Mouse (Mus musculus) erythroblast, embryonic 14.5 days (primary cell): Measurements from ENCODE around the gene Dnmt1. TPM values are rescaled to one million over a fixed set of nuclear protein-coding genes. Genes with fewer than 3 reads are reported as not detected.
A peak's percentile ranks its signal among the peaks of the same experiment; 100 is the strongest.

Experiments used
- H3K27me3 ChIP-seq: 2 replicates; pipeline ENCODE4 v1.6.1; 2012; ENCODE audit warnings: inconsistent platforms; ENCODE audit not compliant: control insufficient read depth
- H3K36me3 ChIP-seq: 2 replicates; pipeline ENCODE4 v1.6.1; 2012; ENCODE audit warnings: mild to moderate bottlenecking, inconsistent platforms; ENCODE audit not compliant: control insufficient read depth
- H3K4me1 ChIP-seq: 2 replicates; pipeline ENCODE4 v1.6.1; 2012; ENCODE audit warnings: inconsistent platforms; ENCODE audit not compliant: control insufficient read depth
- H3K4me3 ChIP-seq: replicated peaks from 2 replicates; pipeline ENCODE3; 2012; ENCODE audit warnings: moderate library complexity, mild to moderate bottlenecking, inconsistent platforms
- H3K9me3 ChIP-seq: 2 replicates; pipeline ENCODE4 v1.6.1; 2012; ENCODE audit warnings: low read length, inconsistent platforms, mixed read lengths; ENCODE audit not compliant: control insufficient read depth
- GATA1 ChIP-seq: IDR thresholded peaks from 2 replicates; pipeline ENCODE4 v1.6.1; 2012; ENCODE audit warnings: low read length, inconsistent platforms, mixed read lengths
- TAL1 ChIP-seq: IDR thresholded peaks from 3 replicates; pipeline ENCODE4 v1.6.1; 2012; ENCODE audit warnings: low read length, inconsistent platforms, mixed read lengths
- polyA plus RNA-seq: library from polyadenylated mRNA; stranded (reverse); fragments of >175 nt; gene quantifications from 2 replicates; pipeline ENCODE4 v1.2.3, GENCODE M21; 2012

Gene Dnmt1
- polyA plus RNA-seq, 1 experiment = 25.3 TPM

GRCm38 (mm10) chr9:20870211-20871173 lies 89.2 kb downstream of the Dnmt1 start:
- Histone ChIP-seq H3K36me3 (peaks cover 10% of the 10 kb centered on the region; the same call in 1 of the 2 replicates), H3K4me1 (peaks cover 15% of the 10 kb centered on the region), H3K27me3 (peaks cover 30% of the 10 kb centered on the region), H3K4me3 (no peak overlapping the region), H3K9me3 (no peaks in the 10 kb centered on the region)
- TF ChIP-seq GATA1 (no peak), TAL1 (no peak)

GRCm38 (mm10) chr9:20869246-20869645 lies 90.4 kb downstream of the Dnmt1 start:
- peaks cover 15% of the 10 kb centered on the region for H3K4me1 ChIP-seq
- peaks cover 10% of the 10 kb centered on the region; the same call in 1 of the 2 replicates for H3K36me3 ChIP-seq
- peak overlapping the region; percentile 61 for H3K4me3 ChIP-seq
- TF ChIP-seq GATA1 (no peak), TAL1 (no peak)
- peaks cover 33% of the 10 kb centered on the region for H3K27me3 ChIP-seq
- no peaks in the 10 kb centered on the region for H3K9me3 ChIP-seq

GRCm38 (mm10) chr9:20868448-20869001 lies 91.2 kb downstream of the Dnmt1 start, which contains the start of gene A230050P20Rik:
Gene A230050P20Rik (plus strand): TSS chr9:20868642.
- Histone ChIP-seq H3K4me3 (peak within 1 kb of the TSS; percentile 61), H3K4me1 (peaks cover 15% of the 10 kb centered on the region), H3K9me3 (no peaks in the 10 kb centered on the region), H3K36me3 (peaks cover 7% of the 10 kb centered on the region; the same call in 1 of the 2 replicates), H3K27me3 (peaks cover 33% of the 10 kb centered on the region)
- TF ChIP-seq GATA1 = no peak
- TF ChIP-seq TAL1 = no peak

GRCm38 (mm10) chr9:20866879-20867278 lies 92.8 kb downstream of the Dnmt1 start:
- no peaks in the 10 kb centered on the region for H3K9me3 ChIP-seq
- TF ChIP-seq TAL1 = no peak
- no peak for TF ChIP-seq GATA1
- H3K36me3 ChIP-seq = no peaks in the 10 kb centered on the region; the same call in 1 of the 2 replicates
- H3K27me3 ChIP-seq = peaks cover 33% of the 10 kb centered on the region
- H3K4me3 ChIP-seq = no peak overlapping the region
- peaks cover 16% of the 10 kb centered on the region for H3K4me1 ChIP-seq

- H3K36me3 ChIP-seq = no peaks in the 10 kb centered on the region
- H3K27me3 ChIP-seq = peaks cover 5% of the 10 kb centered on the region
- no peak overlapping the region for H3K4me3 ChIP-seq
- H3K9me3 ChIP-seq = no peaks in the 10 kb centered on the region
- peaks cover 3% of the 10 kb centered on the region for H3K4me1 ChIP-seq
- no peak for TF ChIP-seq GATA1
- no peak for TF ChIP-seq TAL1
Observed at GRCm38 (mm10) chr9:20862225-20862624, 97.5 kb downstream of the Dnmt1 start.

GRCm38 (mm10) chr9:20861821-20862220 lies 97.9 kb downstream of the Dnmt1 start:
- TF ChIP-seq TAL1 = no peak

GRCm38 (mm10) chr9:20859926-20860325 lies 99.8 kb downstream of the Dnmt1 start:
- no peaks in the 10 kb centered on the region for H3K36me3 ChIP-seq
- H3K9me3 ChIP-seq = no peaks in the 10 kb centered on the region
- TF ChIP-seq GATA1 (no peak), TAL1 (no peak)

More at GRCm38 (mm10) chr9:20861821-20862220, 97.9 kb downstream of the Dnmt1 start:
- Histone ChIP-seq H3K9me3 (no peaks in the 10 kb centered on the region), H3K4me3 (no peak overlapping the region), H3K27me3 (peaks cover 5% of the 10 kb centered on the region), H3K36me3 (no peaks in the 10 kb centered on the region), H3K4me1 (peaks cover 3% of the 10 kb centered on the region)

More at GRCm38 (mm10) chr9:20859926-20860325, 99.8 kb downstream of the Dnmt1 start:
- no peak overlapping the region for H3K4me3 ChIP-seq
- H3K4me1 ChIP-seq = peaks cover 3% of the 10 kb centered on the region
- peaks cover 3% of the 10 kb centered on the region; the same call in 1 of the 2 replicates for H3K27me3 ChIP-seq

Other genes with a start within 250 kb of the Dnmt1 start
- gene Olfm2, start 213.5 kb downstream of the Dnmt1 start, polyA plus RNA-seq = not detected in 2 replicates
- gene Col5a3, start 144.8 kb downstream of the Dnmt1 start, polyA plus RNA-seq = not detected in 2 replicates
- gene Rdh8, start 141.4 kb downstream of the Dnmt1 start, polyA plus RNA-seq = not detected in 2 replicates
- 0.29 and 0.57 TPM in 2 replicates for gene A230050P20Rik, start 91.2 kb downstream of the Dnmt1 start, polyA plus RNA-seq
- gene Angptl6, start 80.2 kb downstream of the Dnmt1 start, polyA plus RNA-seq = 0.06 and 0.19 TPM in 2 replicates
- gene Ppan, start 71.7 kb downstream of the Dnmt1 start, polyA plus RNA-seq = 14.9 and 16.4 TPM in 2 replicates
- 46.8 and 55.3 TPM in 2 replicates for gene Eif3g, start 61.3 kb downstream of the Dnmt1 start, polyA plus RNA-seq
- 0.02 TPM in 2 replicates for gene S1pr2, start 16.9 kb upstream of the Dnmt1 start, polyA plus RNA-seq
- 11.7 and 15.4 TPM in 2 replicates for gene Mrpl4, start 42.9 kb upstream of the Dnmt1 start, polyA plus RNA-seq
- 0.04 and 0.11 TPM in 2 replicates for gene Icam1, start 56.1 kb upstream of the Dnmt1 start, polyA plus RNA-seq
- 105 and 134 TPM in 2 replicates for gene Icam4, start 69.5 kb upstream of the Dnmt1 start, polyA plus RNA-seq
- gene Icam5, start 72.2 kb upstream of the Dnmt1 start, polyA plus RNA-seq = 0.63 and 0.86 TPM in 2 replicates
- gene Zglp1, start 107.2 kb upstream of the Dnmt1 start, polyA plus RNA-seq = 1.4 and 1.9 TPM in 2 replicates
- 0.12 and 0.16 TPM in 2 replicates for gene Gm49373, start 113.2 kb upstream of the Dnmt1 start, polyA plus RNA-seq
- 1.5 and 2.8 TPM in 2 replicates for gene Fdx1l, start 113.7 kb upstream of the Dnmt1 start, polyA plus RNA-seq
- gene Gm38431, start 132.1 kb upstream of the Dnmt1 start, polyA plus RNA-seq = 11.6 and 15.1 TPM in 2 replicates
- 7.5 and 9.3 TPM in 2 replicates for gene Raver1, start 132.1 kb upstream of the Dnmt1 start, polyA plus RNA-seq
- gene Tyk2, start 171.4 kb upstream of the Dnmt1 start, polyA plus RNA-seq = 0.26 and 0.30 TPM in 2 replicates
- gene Cdc37, start 190.1 kb upstream of the Dnmt1 start, polyA plus RNA-seq = 12.7 and 17.4 TPM in 2 replicates
- gene Pde4a, start 205.8 kb upstream of the Dnmt1 start, polyA plus RNA-seq = 0.04 and 0.05 TPM in 2 replicates